ENCODE assay signal across 14 mouse cellular contexts in the genomic region with DNA sequence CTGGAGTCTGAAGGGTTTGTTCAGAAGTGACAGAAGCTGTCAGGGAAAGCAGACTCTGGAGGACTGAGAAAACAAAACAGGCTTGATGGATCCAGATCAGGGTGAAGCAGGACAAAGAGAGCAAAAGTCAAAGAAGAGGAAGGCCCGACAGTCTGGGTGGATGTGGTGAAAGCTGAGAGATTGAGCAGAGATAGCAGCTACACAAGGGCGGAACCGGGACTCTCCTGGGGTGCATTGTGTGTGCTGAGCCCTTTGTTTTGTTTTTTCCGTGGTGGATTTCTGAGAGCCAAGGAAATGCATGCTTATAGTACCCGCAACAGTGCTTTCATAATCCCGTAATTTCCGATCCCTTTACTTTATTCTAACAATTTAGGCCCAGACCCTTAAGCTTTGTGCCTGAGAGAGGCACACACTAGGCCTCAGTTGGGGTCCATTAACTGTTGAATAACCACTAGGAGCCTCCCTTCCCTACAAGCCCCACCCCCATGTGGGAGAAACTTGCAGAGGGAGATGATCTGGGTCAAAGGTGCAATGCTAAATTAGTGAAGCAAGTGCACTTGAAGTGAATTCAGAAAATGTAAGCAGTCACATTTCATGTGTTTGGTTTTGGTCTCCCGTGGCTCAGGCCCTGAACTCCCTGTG. TPM values are rescaled to one million over a fixed set of nuclear protein-coding genes. Genes with fewer than 3 reads are reported as not detected.
A peak's percentile ranks its signal among the peaks of the same experiment; 100 is the strongest.
DNase-seq lines count a peak whose midpoint lies in the region; ATAC-seq and TF ChIP-seq lines count a peak whose summit lies in the region.
"Had no signal": no experiment of that assay in that cellular context is flagged by ENCODE, and none has a peak within 500 bp of the region (broad histone marks: within the 10 kb centered on the region; RNA-seq: fewer than 3 reads in every experiment).

No protein-coding gene starts in this region.

- H3K27me3 ChIP-seq in midbrain, embryonic 11.5 days (ENCODE audit: control insufficient read depth, insufficient read depth, low read length), result no peaks in the 10 kb centered on the region
- no peaks in the 10 kb centered on the region for H3K27me3 ChIP-seq in midbrain, postnatal 0 days (ENCODE audit: insufficient read depth, low read length)
- H3K27me3 ChIP-seq in forebrain, embryonic 11.5 days (ENCODE audit: control insufficient read depth, insufficient read depth, low read length), result no peaks in the 10 kb centered on the region
- H3K27me3 ChIP-seq in midbrain, embryonic 16.5 days (ENCODE audit: control insufficient read depth, insufficient read depth, low read depth, low read length), result no peaks in the 10 kb centered on the region
- H3K27me3 ChIP-seq: limb, embryonic 15.5 days had no signal

- H3K4me2 ChIP-seq in midbrain, embryonic 11.5 days, result no peak overlapping the region
- no peak overlapping the region for H3K4me2 ChIP-seq in midbrain, postnatal 0 days (ENCODE audit: low read depth, low read length, poor library complexity, severe bottlenecking)
- H3K4me2 ChIP-seq in forebrain, embryonic 11.5 days (ENCODE audit: low read depth, low read length, severe bottlenecking), result no peak overlapping the region
- H3K4me2 ChIP-seq in midbrain, embryonic 16.5 days (ENCODE audit: low read length), result no peak overlapping the region
- H3K4me2 ChIP-seq: limb, embryonic 15.5 days had no signal

- ATAC-seq in midbrain, embryonic 11.5 days (ENCODE audit: low FRiP score), result peak; percentile 35; the same call in 1 of the 2 replicates
- ATAC-seq in midbrain, postnatal 0 days (ENCODE audit: low FRiP score), result no peak
- 0 out of 2 replicates have a peak, but pooled peaks have one; percentile 33 for ATAC-seq in forebrain, embryonic 11.5 days (replicated peaks; ENCODE audit: low FRiP score)
- no peak for ATAC-seq in midbrain, embryonic 16.5 days

- intact Hi-C loops in gastrocnemius, adult 2 months (cut with DNase I), result no loop called here

- H3K9me3 ChIP-seq in midbrain, embryonic 11.5 days (ENCODE audit: control insufficient read depth, low read length), result no peaks in the 10 kb centered on the region
- no peaks in the 10 kb centered on the region for H3K9me3 ChIP-seq in midbrain, postnatal 0 days (ENCODE audit: low read length)
- no peaks in the 10 kb centered on the region for H3K9me3 ChIP-seq in forebrain, embryonic 11.5 days (ENCODE audit: control insufficient read depth, low read length)
- no peaks in the 10 kb centered on the region for H3K9me3 ChIP-seq in midbrain, embryonic 16.5 days (replicated peaks; ENCODE audit: control insufficient read depth, low read length, poor library complexity, severe bottlenecking)
- H3K9me3 ChIP-seq: G1E; limb, embryonic 15.5 days had no signal

- no peak overlapping the region for H3K4me3 ChIP-seq in midbrain, embryonic 11.5 days (ENCODE audit: low read depth, low read length)
- H3K4me3 ChIP-seq in midbrain, postnatal 0 days (ENCODE audit: low read depth, low read length), result no peak overlapping the region
- no peak overlapping the region for H3K4me3 ChIP-seq in forebrain, embryonic 11.5 days (ENCODE audit: low read depth, low read length)
- no peak overlapping the region for H3K4me3 ChIP-seq in midbrain, embryonic 16.5 days (ENCODE audit: low read depth, low read length)
- H3K4me3 ChIP-seq in gastrocnemius, adult 2 months, result no peak overlapping the region
- H3K4me3 ChIP-seq: heart, adult 2 months; limb, embryonic 15.5 days had no signal

- no peak overlapping the region for H3K27ac ChIP-seq in midbrain, embryonic 11.5 days (ENCODE audit: low read depth, low read length)
- no peak overlapping the region for H3K27ac ChIP-seq in midbrain, postnatal 0 days (ENCODE audit: low read depth, low read length)
- H3K27ac ChIP-seq in forebrain, embryonic 11.5 days (ENCODE audit: low read depth, low read length), result no peak overlapping the region
- no peak overlapping the region for H3K27ac ChIP-seq in midbrain, embryonic 16.5 days (ENCODE audit: low read length)
- no peak overlapping the region for H3K27ac ChIP-seq in gastrocnemius, adult 2 months
- H3K27ac ChIP-seq: heart, adult 2 months; limb, embryonic 15.5 days had no signal

- WGBS in midbrain, embryonic 11.5 days, result 9% methylated on average over 8 of the region's 8 CpGs
- WGBS in midbrain, postnatal 0 days, result 8% methylated on average over 8 of the region's 8 CpGs
- 8% methylated on average over 8 of the region's 8 CpGs for WGBS in forebrain, embryonic 11.5 days
- 10% methylated on average over 8 of the region's 8 CpGs for WGBS in midbrain, embryonic 16.5 days

- DNase-seq in midbrain, embryonic 11.5 days (ENCODE audit: low spot score, missing footprints), result no peak
- DNase-seq in midbrain, postnatal 0 days (ENCODE audit: low spot score), result no peak
- peak; percentile 93 for DNase-seq in R1 (ENCODE audit: low read depth, low spot score)
- DNase-seq in forebrain, embryonic 11.5 days (ENCODE audit: low spot score), result no peak
- DNase-seq in gastrocnemius, adult 2 months, result no peak
- DNase-seq in kidney, postnatal 36 days, result no peak
- DNase-seq in cerebellum, postnatal 10 days, result no peak
- DNase-seq: adrenal gland, postnatal 36 days; cerebellum, adult 8-10 months; heart, adult 2 months; lung, postnatal 14 days had no signal

- H3K4me1 ChIP-seq in midbrain, embryonic 11.5 days (ENCODE audit: control insufficient read depth, insufficient read depth, low read length), result peaks cover 10% of the 10 kb centered on the region; the same call in 1 of the 2 replicates
- no peaks in the 10 kb centered on the region for H3K4me1 ChIP-seq in midbrain, postnatal 0 days (ENCODE audit: insufficient read depth, low read length)
- H3K4me1 ChIP-seq in forebrain, embryonic 11.5 days (replicated peaks; ENCODE audit: control insufficient read depth, insufficient read depth, low read length), result peaks cover 2% of the 10 kb centered on the region; the same call in 1 of the 2 replicates
- H3K4me1 ChIP-seq in midbrain, embryonic 16.5 days (ENCODE audit: control insufficient read depth, insufficient read depth, low read length), result no peaks in the 10 kb centered on the region
- H3K4me1 ChIP-seq: limb, embryonic 15.5 days had no signal

- no peak for TF ChIP-seq CTCF in midbrain, postnatal 0 days (IDR thresholded peaks at IDR 0.05)
- no peak for TF ChIP-seq CTCF in gastrocnemius, adult 2 months (IDR thresholded peaks at IDR 0.05)

- H3K9ac ChIP-seq in midbrain, embryonic 11.5 days (ENCODE audit: low read length), result no peak overlapping the region
- H3K9ac ChIP-seq in midbrain, postnatal 0 days (replicated peaks; ENCODE audit: low read length, poor library complexity, severe bottlenecking), result no peak overlapping the region
- H3K9ac ChIP-seq in forebrain, embryonic 11.5 days (ENCODE audit: low read length), result no peak overlapping the region
- H3K9ac ChIP-seq in midbrain, embryonic 16.5 days (ENCODE audit: low read depth, low read length), result peak overlapping the region; percentile 25; the same call in 1 of the 2 replicates
- H3K9ac ChIP-seq: limb, embryonic 15.5 days had no signal

- peaks cover 7% of the 10 kb centered on the region for H3K36me3 ChIP-seq in midbrain, embryonic 11.5 days (ENCODE audit: control insufficient read depth, insufficient read depth, low read length)
- H3K36me3 ChIP-seq in midbrain, postnatal 0 days (ENCODE audit: insufficient read depth, low read length), result peaks cover 31% of the 10 kb centered on the region
- peaks cover 6% of the 10 kb centered on the region; the same call in 1 of the 2 replicates for H3K36me3 ChIP-seq in forebrain, embryonic 11.5 days (ENCODE audit: control insufficient read depth, insufficient read depth, low read length)
- peaks cover 29% of the 10 kb centered on the region for H3K36me3 ChIP-seq in midbrain, embryonic 16.5 days (ENCODE audit: control insufficient read depth, insufficient read depth, low read length)
- H3K36me3 ChIP-seq: G1E; limb, embryonic 15.5 days had no signal

RNA-seq across cellular contexts. Expression of a gene that starts 35.9 kb away (rescaled TPM):
- 385 and 411 TPM in 2 replicates for polyA plus RNA-seq in midbrain, embryonic 11.5 days (2014; fragmentation: Nextera tagmentation; extraction: Ambion mirVana)
- total RNA-seq in midbrain, postnatal 0 days (2014; rRNA removed), result 371 and 469 TPM in 2 replicates
- 530 and 548 TPM in 2 replicates for polyA plus RNA-seq in midbrain, postnatal 0 days (2015; fragmentation: Nextera tagmentation; extraction: Ambion mirVana)
- 341 and 350 TPM in 2 replicates for polyA plus RNA-seq in forebrain, embryonic 11.5 days (2014; fragmentation: Nextera tagmentation; extraction: Ambion mirVana)
- polyA plus RNA-seq in midbrain, embryonic 16.5 days (2015; fragmentation: Nextera tagmentation; extraction: Ambion mirVana), result 612 and 638 TPM in 2 replicates
- total RNA-seq in gastrocnemius, adult 2 months (2021), result 1 to 10 TPM; 4.2 to 4.7 TPM
- polyA plus RNA-seq: G1E had no signal

Comparison
In these comparisons a context has a peak if more than half of its experiments do, and no peak if none do; other contexts are left out.
1. ATAC-seq: peak in midbrain, embryonic 11.5 days (single experiment) and forebrain, embryonic 11.5 days (single experiment); none in midbrain, postnatal 0 days (single experiment) and midbrain, embryonic 16.5 days (single experiment).